Mouse (Mus musculus): ENCODE measurements around the gene 1700056E22Rik.

The 1700056E22Rik gene

GRCm38 (mm10) chr1:184034011-184034557 lies at the start of gene 1700056E22Rik:
TSS of gene 1700056E22Rik (minus strand) at chr1:184034301.
- peak; percentile 98 for DNase-seq (ENCODE audit: low spot score in 2 of 2)

DNA sequence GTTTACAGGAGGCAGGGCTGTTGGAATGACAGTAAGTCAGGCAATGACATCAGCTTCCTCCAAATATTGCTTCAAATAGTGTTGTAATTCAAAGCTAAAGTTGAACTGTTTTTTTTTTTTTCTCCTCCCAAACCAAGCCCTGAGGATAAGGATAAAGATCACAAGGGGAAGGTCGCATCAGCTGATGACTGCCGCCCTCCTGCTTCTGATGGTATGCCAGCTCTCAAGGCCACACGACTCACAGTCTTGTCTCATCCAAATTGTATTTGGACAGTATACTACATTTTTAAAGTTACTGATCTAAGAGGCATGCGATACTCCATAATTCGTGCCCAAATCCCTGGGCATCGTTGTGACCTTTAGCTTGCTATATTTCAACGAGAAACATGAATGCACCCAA lies 49.1 kb upstream of the 1700056E22Rik start:
- DNase-seq (ENCODE audit: low spot score in 2 of 2): no peak

DNA sequence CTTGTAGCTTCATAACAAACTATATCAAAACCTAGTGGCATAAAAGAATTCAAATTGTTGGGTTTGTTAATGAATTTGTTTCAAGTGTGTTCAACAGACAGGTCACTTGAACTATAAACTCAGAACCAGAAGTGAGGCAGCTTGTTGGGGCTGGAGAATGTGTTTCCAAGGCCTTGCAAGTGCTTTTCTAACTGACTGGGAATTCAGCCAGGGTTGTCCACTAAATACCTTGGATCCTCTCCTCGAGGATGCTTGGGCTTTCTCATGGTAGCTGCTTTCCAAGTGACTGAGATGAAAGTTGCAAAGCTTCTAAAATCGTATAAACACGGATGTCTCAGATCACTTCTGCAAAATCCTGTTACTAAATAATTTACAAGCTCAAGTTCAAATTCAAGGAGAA lies 48.6 kb upstream of the 1700056E22Rik start:
- DNase-seq (ENCODE audit: low spot score in 2 of 2): no peak

GRCm38 (mm10) chr1:184079304-184079703 lies 45.2 kb upstream of the 1700056E22Rik start:
- DNase-seq (ENCODE audit: low spot score in 2 of 2): no peak

DNA sequence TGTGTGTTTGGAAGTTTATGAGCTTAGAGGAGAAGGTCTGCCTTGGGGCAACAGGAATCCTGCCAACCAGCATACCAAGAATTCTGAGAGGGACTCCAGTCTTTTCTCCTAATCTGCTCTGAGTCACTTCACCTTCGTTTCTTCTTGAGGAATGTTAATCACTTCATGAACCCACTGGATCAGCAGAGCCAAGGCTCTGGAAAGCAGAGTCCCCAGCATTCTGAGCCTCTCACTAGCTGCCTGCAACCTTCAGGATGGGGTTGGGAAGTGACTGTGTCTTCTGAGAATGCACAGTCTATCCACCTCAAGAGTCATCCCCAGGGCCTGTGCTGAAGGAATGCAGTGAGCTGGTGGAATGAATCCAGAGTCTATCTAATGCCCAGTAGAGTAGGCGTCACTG lies 42.7 kb upstream of the 1700056E22Rik start:
- DNase-seq (ENCODE audit: low spot score in 2 of 2): no peak

- no peak for DNase-seq (ENCODE audit: low spot score in 2 of 2)
These were observed 42.0 kb upstream of the 1700056E22Rik start for GRCm38 (mm10) chr1:184076065-184076464.

GRCm38 (mm10) chr1:184068971-184069370 lies 34.9 kb upstream of the 1700056E22Rik start:
- no peak for DNase-seq (ENCODE audit: low spot score in 2 of 2)

- DNase-seq (ENCODE audit: low spot score in 2 of 2): no peak
These were observed 33.8 kb upstream of the 1700056E22Rik start for GRCm38 (mm10) chr1:184067704-184068558.

DNA sequence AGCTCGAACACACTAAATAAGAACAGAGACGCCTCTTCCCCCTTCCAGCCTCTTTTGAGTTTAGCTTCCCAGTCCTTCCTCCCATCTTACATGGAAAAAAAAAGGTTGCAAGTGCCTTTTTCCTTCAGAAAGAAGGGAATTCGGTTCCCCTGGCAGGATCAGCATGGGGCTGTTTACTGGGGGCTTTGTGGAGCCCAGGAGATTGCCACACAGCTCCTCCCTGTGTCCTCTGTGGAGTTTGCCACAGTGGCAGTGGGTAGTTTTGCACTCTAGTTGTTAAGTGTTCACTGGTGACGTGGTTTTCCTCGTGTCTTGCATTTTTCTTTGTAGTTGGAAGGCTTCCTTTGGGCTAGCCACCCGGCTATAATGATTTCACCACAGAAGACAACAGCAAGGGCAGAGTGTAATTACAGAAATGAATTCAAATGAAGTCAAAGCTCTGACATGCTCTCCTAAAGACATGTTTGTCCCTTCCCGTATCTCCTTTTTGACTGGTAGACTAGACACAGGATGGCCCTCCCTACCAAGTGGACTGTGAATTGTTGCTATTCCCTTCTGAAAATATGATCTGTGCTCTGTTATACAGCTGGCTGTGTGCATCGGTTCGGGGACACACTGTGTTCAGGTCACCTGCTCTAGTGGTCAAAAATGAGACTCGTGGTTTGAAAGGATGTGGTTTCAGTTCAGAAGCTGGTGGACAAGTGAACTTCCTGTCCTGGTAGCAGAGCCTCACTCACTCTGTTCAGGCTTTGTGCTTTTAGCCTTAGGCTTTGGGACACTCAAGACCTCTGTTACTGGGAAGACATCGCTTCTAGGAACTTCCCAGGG lies 32.6 kb upstream of the 1700056E22Rik start:
- DNase-seq (ENCODE audit: low spot score in 2 of 2): no peak

DNA sequence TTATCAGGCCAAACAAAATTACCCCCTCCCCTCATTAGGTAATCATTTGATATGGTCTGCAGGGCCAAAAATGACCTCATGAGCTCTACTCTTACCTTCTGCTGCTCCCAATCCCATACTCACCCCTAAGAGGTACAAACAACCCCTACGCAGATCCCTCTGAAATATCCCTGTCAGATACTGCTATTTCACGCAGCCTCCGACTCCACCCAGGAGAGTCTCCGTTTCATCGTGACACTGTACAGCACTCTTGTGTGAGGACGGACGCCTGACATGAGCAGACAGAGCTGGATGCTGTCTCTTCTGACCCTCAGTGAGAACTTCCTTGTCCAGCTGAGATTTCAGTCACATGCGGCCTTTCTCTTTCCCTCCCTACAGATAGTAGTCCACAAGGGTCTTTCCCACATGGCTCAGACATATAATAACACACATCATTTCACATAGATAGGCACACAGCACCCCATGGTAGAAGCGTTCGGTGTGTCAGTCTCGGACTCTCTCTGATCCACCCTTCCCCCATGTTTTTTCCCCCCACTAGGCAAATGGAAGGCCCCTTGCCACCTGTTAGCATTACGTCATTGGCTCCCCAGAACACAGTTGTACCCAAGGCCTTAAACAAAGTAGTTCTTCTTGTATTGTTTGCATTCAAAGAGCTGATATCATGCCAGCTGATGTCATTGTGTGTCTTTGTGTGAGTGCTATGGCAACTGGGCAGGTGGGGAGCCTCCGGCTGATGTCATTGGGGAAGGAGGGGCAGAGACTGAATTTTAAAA lies 31.7 kb upstream of the 1700056E22Rik start:
- DNase-seq (ENCODE audit: low spot score in 2 of 2): no peak

DNA sequence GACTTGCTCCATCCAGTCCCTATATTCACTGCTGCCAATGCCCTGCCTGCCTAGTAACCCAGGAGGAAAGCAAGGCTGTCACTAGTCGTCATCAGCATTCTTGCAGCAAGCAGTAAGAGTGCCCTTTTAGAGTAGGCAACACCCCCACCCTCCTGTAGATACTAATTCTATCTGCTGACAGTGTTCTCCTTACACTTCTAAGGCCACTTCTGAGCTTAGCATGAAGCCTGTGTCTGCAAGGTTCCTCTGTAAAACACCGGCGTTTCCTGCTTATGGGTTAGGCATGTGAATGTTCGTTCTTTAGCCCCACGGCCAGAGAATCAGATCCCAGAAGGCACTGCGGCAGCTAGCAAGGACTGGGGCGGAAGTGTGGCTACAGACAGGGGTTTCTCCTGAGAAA lies 30.2 kb upstream of the 1700056E22Rik start:
- no peak for DNase-seq (ENCODE audit: low spot score in 2 of 2)

GRCm38 (mm10) chr1:184061901-184062300 lies 27.8 kb upstream of the 1700056E22Rik start:
- no peak for DNase-seq (ENCODE audit: low spot score in 2 of 2)

- no peak for DNase-seq (ENCODE audit: low spot score in 2 of 2)
These were observed 27.0 kb upstream of the 1700056E22Rik start for GRCm38 (mm10) chr1:184060828-184061734.

- DNase-seq (ENCODE audit: low spot score in 2 of 2): no peak
These were observed 26.3 kb upstream of the 1700056E22Rik start for GRCm38 (mm10) chr1:184060381-184060780.

DNA sequence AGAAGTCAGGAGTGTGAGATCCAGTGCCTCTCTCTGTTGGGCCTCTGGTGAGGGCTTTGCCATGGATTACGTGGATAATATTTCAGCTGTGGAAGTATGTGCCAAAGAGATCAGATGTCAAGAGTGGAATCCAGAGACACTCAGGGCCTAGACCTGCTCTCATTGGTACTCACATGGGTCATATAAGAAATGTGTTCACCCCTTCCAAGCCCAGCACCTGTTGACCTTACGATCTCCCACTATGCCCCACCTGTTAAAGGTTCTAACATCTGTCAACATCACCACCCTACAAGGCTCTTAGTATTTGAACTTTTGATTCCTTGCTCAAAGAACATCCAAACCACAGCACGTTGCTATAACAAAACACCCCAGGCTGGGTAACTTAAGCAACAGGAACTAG lies 25.7 kb upstream of the 1700056E22Rik start:
- no peak for DNase-seq (ENCODE audit: low spot score in 2 of 2)

DNA sequence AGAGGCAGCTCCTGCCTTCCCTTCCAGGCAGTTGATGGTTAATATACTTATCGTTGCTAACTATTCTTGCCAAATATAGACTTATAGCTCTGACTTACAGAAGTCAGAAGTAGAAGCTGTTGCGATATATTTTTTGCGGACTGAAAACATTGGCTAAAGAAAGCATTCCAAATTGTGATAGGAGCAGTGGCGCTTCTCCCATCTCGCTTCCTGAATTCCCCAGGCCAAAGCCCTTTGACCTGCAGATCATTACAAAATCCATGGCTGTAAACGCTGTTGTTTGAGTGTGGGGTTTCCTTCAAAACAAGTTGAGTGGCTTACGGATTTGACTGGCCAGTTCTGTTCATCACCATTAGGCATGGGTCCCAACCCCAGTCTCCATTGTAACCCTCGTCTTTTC lies 24.1 kb upstream of the 1700056E22Rik start:
- DNase-seq (ENCODE audit: low spot score in 2 of 2): no peak

DNA sequence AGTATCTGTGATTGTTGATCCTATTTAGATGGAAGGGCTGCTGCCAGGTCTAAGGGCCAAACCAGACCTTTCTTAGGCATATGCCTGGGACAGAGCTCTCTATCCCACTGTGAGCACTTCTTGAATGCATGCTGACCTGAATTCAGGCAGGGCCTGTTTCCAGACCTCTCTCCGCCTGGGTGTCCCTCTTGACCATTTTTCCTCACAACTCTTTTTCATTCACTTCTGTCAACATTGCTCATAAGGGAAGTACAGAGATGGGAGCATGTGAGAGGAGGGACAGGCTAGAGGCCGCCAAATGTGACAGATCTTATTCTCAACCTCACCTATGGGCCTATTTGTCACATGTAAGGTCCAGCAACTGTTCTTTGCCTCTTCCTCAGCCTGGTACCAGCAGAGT lies 20.1 kb upstream of the 1700056E22Rik start:
- DNase-seq (ENCODE audit: low spot score in 2 of 2): no peak

- no peak for DNase-seq (ENCODE audit: low spot score in 2 of 2)
These were observed 19.6 kb upstream of the 1700056E22Rik start for GRCm38 (mm10) chr1:184053711-184054110.

- no peak for DNase-seq (ENCODE audit: low spot score in 2 of 2)
These were observed 19.0 kb upstream of the 1700056E22Rik start for GRCm38 (mm10) chr1:184053141-184053540.

DNA sequence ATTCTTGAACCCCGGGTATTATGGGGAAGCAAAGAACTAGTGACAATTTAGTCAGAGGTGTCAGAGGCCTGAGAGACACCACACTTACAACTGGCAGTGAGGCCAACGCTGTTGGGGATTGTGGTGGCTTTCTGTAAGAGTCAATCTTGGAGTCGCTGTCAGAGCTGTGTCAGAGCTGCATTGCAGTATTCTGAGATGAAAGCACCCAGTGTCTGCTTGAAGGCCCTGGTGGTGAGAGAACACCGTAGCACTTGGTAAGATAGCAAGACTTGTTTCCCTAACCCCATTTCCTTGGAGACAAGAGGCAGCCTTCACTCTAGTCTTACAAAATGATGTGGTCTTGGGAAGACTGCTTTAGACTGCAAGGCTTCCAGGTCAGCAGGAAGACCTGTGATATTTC lies 18.2 kb upstream of the 1700056E22Rik start:
- no peak for DNase-seq (ENCODE audit: low spot score in 2 of 2)

DNA sequence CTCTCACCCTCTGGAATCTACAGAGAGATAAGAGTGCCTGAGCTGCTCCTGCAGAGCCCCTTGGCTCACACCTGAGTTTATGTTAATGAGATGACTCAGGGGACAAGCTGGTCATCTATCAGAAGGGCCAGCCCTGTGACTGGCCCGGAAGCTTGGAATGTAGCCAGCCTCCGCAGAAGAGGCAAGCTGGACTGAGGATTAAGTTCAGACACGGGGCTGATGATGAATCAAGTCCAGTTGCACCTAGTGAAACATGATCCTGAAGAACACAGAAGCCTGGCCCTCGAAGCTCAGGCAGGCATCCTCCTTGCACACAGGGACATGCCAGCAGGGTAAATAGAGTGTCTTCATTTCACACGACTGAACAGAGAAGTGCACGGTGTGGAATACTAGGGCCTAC lies 17.7 kb upstream of the 1700056E22Rik start:
- no peak for DNase-seq (ENCODE audit: low spot score in 2 of 2)

Measured in frontal cortex, postnatal 14 days (tissue).